Mouse (Mus musculus) monocyte, adult 2 months (primary cell): ENCODE results near the gene Taf15.
A peak's percentile ranks its signal among the peaks of the same experiment; 100 is the strongest.

Experiments used
- DNase-seq, 2 experiments: peaks; one replicate each; pipeline ENCODE4 v3.0.0; 2022; ENCODE audit warnings: low spot score in 2 of 2, low read depth in 1 of 2

The Taf15 gene

GRCm38 (mm10) chr11:83472324-83473234, at the start of gene Taf15:
Gene Taf15, plus strand, starts transcription at chr11:83473086.
- peak; percentile 94 to 97 for DNase-seq

- peak in 1 of 2 experiments; percentile 57 for DNase-seq
Measured at GRCm38 (mm10) chr11:83424681-83425080, 48.2 kb upstream of the Taf15 start.

GRCm38 (mm10) chr11:83426964-83427363, 45.9 kb upstream of the Taf15 start:
- DNase-seq, result peak in 1 of 2 experiments; percentile 35

- DNase-seq, result no peak
Measured at GRCm38 (mm10) chr11:83429355-83429754, 43.5 kb upstream of the Taf15 start, which contains the start of gene Gas2l2. Gene Gas2l2, minus strand, starts transcription at chr11:83429455.

GRCm38 (mm10) chr11:83432533-83432932, 40.4 kb upstream of the Taf15 start:
- DNase-seq, result no peak

- DNase-seq, result no peak
Measured at GRCm38 (mm10) chr11:83437377-83437776, 35.5 kb upstream of the Taf15 start, which contains the start of gene 1700020L24Rik. Gene 1700020L24Rik, plus strand, starts transcription at chr11:83437677.

GRCm38 (mm10) chr11:83439426-83440060, 33.3 kb upstream of the Taf15 start:
- DNase-seq, result no peak

- DNase-seq, result peak; percentile 69 to 80
Measured at GRCm38 (mm10) chr11:83440081-83441064, 32.5 kb upstream of the Taf15 start.

- no peak for DNase-seq
Measured at GRCm38 (mm10) chr11:83441235-83441634, 31.7 kb upstream of the Taf15 start.

- peak in 1 of 2 experiments; percentile 45 for DNase-seq
Measured at GRCm38 (mm10) chr11:83442596-83443267, 30.2 kb upstream of the Taf15 start.

GRCm38 (mm10) chr11:83443824-83444223, 29.1 kb upstream of the Taf15 start:
- DNase-seq, result no peak

GRCm38 (mm10) chr11:83445001-83445400, 27.9 kb upstream of the Taf15 start:
- DNase-seq, result peak in 1 of 2 experiments; percentile 16

GRCm38 (mm10) chr11:83447612-83448011, 25.3 kb upstream of the Taf15 start:
- no peak for DNase-seq

GRCm38 (mm10) chr11:83448021-83448926, 24.6 kb upstream of the Taf15 start:
- no peak for DNase-seq

GRCm38 (mm10) chr11:83448927-83449236, 24.0 kb upstream of the Taf15 start:
- no peak for DNase-seq

GRCm38 (mm10) chr11:83449298-83449697, 23.6 kb upstream of the Taf15 start:
- DNase-seq, result no peak

- DNase-seq, result no peak
Measured at GRCm38 (mm10) chr11:83450550-83450949, 22.3 kb upstream of the Taf15 start.

- no peak for DNase-seq
Measured at GRCm38 (mm10) chr11:83451281-83451680, 21.6 kb upstream of the Taf15 start.

- DNase-seq, result no peak
Measured at GRCm38 (mm10) chr11:83454548-83454947, 18.3 kb upstream of the Taf15 start.
